Mouse (Mus musculus): ENCODE results near the gene Sds.

The Sds gene

GRCm38 (mm10) chr5:120510982-120511642 is 34.8 kb downstream of the Sds start, which contains the start of gene Slc8b1:
Slc8b1 (plus strand) TSS chr5:120511168.
- no peaks in the 10 kb centered on the region for H3K27me3 ChIP-seq (ENCODE audit: control insufficient read depth, insufficient read depth, low read length, poor library complexity, severe bottlenecking)
- no peaks in the 10 kb centered on the region for H3K36me3 ChIP-seq (ENCODE audit: control insufficient read depth, insufficient read depth, low read length, poor library complexity, severe bottlenecking)
- peak; percentile 96 for DNase-seq (ENCODE audit: low read depth, low spot score)

DNA sequence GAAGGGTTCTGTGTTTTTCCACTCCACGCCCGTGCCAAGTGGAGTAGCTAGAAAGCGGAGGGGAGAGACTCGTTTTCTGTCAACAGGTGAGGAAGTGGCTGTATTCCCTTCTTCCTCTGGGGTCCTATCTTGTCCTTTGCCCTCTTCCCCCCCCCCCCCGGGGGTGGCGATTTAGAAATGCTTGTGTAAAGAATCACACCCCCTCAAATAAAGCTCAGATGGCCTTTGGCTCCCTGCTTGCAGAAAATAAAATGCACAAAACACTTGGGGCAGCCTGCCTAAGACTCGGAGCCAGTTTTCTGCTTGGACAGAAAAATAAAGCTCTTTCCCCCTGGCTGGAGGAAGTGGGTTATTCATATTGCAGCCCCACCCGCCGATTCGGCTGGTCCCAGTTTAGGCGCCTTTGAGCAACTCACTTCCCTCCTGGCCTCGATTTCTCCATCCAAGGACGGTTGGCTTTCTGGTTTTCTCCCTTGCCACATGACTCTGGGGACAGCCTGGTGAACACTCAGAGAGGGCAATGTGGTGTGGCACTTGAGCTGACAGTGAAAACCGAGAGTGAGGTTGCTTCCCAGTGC is 35.4 kb downstream of the Sds start:
- DNase-seq (ENCODE audit: low read depth, low spot score) = no peak
- no peaks in the 10 kb centered on the region for H3K27me3 ChIP-seq (ENCODE audit: control insufficient read depth, insufficient read depth, low read length, poor library complexity, severe bottlenecking)

DNA sequence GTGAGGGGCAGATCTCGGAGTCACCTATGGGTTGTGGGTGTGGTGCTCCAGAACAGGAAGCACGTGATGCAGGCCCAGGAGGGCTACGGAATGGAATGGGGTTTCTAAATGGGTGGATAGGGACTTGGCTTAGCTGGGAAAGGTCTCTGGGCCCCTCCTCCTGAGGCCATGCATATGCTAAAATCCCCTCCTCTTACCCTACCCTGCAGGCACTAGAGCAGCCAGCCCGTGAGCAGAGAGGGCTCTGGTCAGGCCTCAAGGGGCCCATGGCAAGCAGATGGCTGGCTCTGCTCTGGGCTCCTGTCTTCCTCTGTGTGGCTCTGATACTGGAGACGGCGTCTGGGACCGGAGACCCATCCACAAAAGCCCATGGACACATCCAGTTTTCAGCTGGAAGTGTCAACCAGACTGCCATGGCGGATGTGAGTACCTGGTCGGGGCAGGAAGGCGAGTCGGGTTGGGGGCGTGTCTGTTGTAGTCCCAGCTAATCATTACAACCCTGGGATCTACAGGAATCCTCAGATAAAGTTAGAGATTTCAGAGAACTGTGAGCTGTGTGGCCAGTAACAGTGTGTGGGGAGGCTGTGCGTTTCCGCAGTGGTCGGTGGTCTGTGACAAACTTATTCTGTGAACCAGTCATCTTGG is 36.7 kb downstream of the Sds start:
- no peaks in the 10 kb centered on the region for H3K27me3 ChIP-seq (ENCODE audit: control insufficient read depth, insufficient read depth, low read length, poor library complexity, severe bottlenecking)
- DNase-seq (ENCODE audit: low read depth, low spot score) = no peak
- H3K36me3 ChIP-seq (ENCODE audit: control insufficient read depth, insufficient read depth, low read length, poor library complexity, severe bottlenecking) = no peaks in the 10 kb centered on the region

More for the DNA sequence above, 35.4 kb downstream of the Sds start:
- H3K36me3 ChIP-seq (ENCODE audit: control insufficient read depth, insufficient read depth, low read length, poor library complexity, severe bottlenecking) = no peaks in the 10 kb centered on the region

GRCm38 (mm10) chr5:120514031-120514677 is 37.8 kb downstream of the Sds start:
- no peak for DNase-seq (ENCODE audit: low read depth, low spot score)
- no peaks in the 10 kb centered on the region for H3K36me3 ChIP-seq (ENCODE audit: control insufficient read depth, insufficient read depth, low read length, poor library complexity, severe bottlenecking)
- no peaks in the 10 kb centered on the region for H3K27me3 ChIP-seq (ENCODE audit: control insufficient read depth, insufficient read depth, low read length, poor library complexity, severe bottlenecking)

DNA sequence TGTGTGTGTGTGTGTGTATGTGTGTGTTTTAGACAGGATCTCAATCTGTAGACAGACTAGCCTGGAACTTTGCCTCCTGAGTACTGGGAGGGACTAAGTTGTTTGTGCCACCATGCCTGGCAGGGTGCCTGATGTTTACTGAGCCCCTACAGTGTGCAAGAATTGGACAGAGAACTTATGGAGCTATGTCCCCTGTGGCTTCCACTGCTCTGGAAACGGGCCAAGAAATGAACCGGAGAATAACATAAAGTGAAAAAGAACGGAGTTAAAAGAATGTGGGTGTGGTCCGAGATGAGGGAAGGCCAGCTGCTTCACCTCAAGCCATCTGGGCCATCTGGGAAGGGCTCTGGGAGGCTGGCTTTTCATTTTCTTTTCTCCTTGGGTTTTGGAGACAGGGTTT is 38.4 kb downstream of the Sds start:
- Histone ChIP-seq H3K27me3 (ENCODE audit: control insufficient read depth, insufficient read depth, low read length, poor library complexity, severe bottlenecking) (no peaks in the 10 kb centered on the region), H3K36me3 (ENCODE audit: control insufficient read depth, insufficient read depth, low read length, poor library complexity, severe bottlenecking) (no peaks in the 10 kb centered on the region)
- DNase-seq (ENCODE audit: low read depth, low spot score) = no peak

- Histone ChIP-seq H3K27me3 (ENCODE audit: control insufficient read depth, insufficient read depth, low read length, poor library complexity, severe bottlenecking) (no peaks in the 10 kb centered on the region), H3K36me3 (ENCODE audit: control insufficient read depth, insufficient read depth, low read length, poor library complexity, severe bottlenecking) (no peaks in the 10 kb centered on the region)
- no peak for DNase-seq (ENCODE audit: low read depth, low spot score)
These were observed 39.1 kb downstream of the Sds start for GRCm38 (mm10) chr5:120515451-120515850.

- no peak for DNase-seq (ENCODE audit: low read depth, low spot score)
- Histone ChIP-seq H3K36me3 (ENCODE audit: control insufficient read depth, insufficient read depth, low read length, poor library complexity, severe bottlenecking) (no peaks in the 10 kb centered on the region), H3K27me3 (ENCODE audit: control insufficient read depth, insufficient read depth, low read length, poor library complexity, severe bottlenecking) (no peaks in the 10 kb centered on the region)
These were observed 40.1 kb downstream of the Sds start for GRCm38 (mm10) chr5:120516221-120516984.

GRCm38 (mm10) chr5:120517552-120517951 is 41.2 kb downstream of the Sds start:
- peak; percentile 28 for DNase-seq (ENCODE audit: low read depth, low spot score)
- H3K27me3 ChIP-seq (ENCODE audit: control insufficient read depth, insufficient read depth, low read length, poor library complexity, severe bottlenecking) = no peaks in the 10 kb centered on the region
- no peaks in the 10 kb centered on the region for H3K36me3 ChIP-seq (ENCODE audit: control insufficient read depth, insufficient read depth, low read length, poor library complexity, severe bottlenecking)

- peak; percentile 67 for DNase-seq (ENCODE audit: low read depth, low spot score)
- H3K36me3 ChIP-seq (ENCODE audit: control insufficient read depth, insufficient read depth, low read length, poor library complexity, severe bottlenecking) = no peaks in the 10 kb centered on the region; the same call in 1 of the 2 replicates
- H3K27me3 ChIP-seq (ENCODE audit: control insufficient read depth, insufficient read depth, low read length, poor library complexity, severe bottlenecking) = no peaks in the 10 kb centered on the region
These were observed 46.3 kb downstream of the Sds start for GRCm38 (mm10) chr5:120522649-120523048.

GRCm38 (mm10) chr5:120524736-120525135 is 48.4 kb downstream of the Sds start:
- no peak for DNase-seq (ENCODE audit: low read depth, low spot score)
- Histone ChIP-seq H3K27me3 (ENCODE audit: control insufficient read depth, insufficient read depth, low read length, poor library complexity, severe bottlenecking) (no peaks in the 10 kb centered on the region), H3K36me3 (ENCODE audit: control insufficient read depth, insufficient read depth, low read length, poor library complexity, severe bottlenecking) (no peaks in the 10 kb centered on the region; the same call in 1 of the 2 replicates)

GRCm38 (mm10) chr5:120525737-120526136 is 49.4 kb downstream of the Sds start:
- Histone ChIP-seq H3K27me3 (ENCODE audit: control insufficient read depth, insufficient read depth, low read length, poor library complexity, severe bottlenecking) (no peaks in the 10 kb centered on the region), H3K36me3 (ENCODE audit: control insufficient read depth, insufficient read depth, low read length, poor library complexity, severe bottlenecking) (no peaks in the 10 kb centered on the region; the same call in 1 of the 2 replicates)
- peak; percentile 55 for DNase-seq (ENCODE audit: low read depth, low spot score)

GRCm38 (mm10) chr5:120526311-120526710 is 50.0 kb downstream of the Sds start:
- Histone ChIP-seq H3K27me3 (ENCODE audit: control insufficient read depth, insufficient read depth, low read length, poor library complexity, severe bottlenecking) (no peaks in the 10 kb centered on the region), H3K36me3 (ENCODE audit: control insufficient read depth, insufficient read depth, low read length, poor library complexity, severe bottlenecking) (no peaks in the 10 kb centered on the region; the same call in 1 of the 2 replicates)
- peak; percentile 73 for DNase-seq (ENCODE audit: low read depth, low spot score)

GRCm38 (mm10) chr5:120527296-120527964 is 51.1 kb downstream of the Sds start:
- no peaks in the 10 kb centered on the region; the same call in 1 of the 2 replicates for H3K36me3 ChIP-seq (ENCODE audit: control insufficient read depth, insufficient read depth, low read length, poor library complexity, severe bottlenecking)
- DNase-seq (ENCODE audit: low read depth, low spot score) = peak; percentile 76

DNA sequence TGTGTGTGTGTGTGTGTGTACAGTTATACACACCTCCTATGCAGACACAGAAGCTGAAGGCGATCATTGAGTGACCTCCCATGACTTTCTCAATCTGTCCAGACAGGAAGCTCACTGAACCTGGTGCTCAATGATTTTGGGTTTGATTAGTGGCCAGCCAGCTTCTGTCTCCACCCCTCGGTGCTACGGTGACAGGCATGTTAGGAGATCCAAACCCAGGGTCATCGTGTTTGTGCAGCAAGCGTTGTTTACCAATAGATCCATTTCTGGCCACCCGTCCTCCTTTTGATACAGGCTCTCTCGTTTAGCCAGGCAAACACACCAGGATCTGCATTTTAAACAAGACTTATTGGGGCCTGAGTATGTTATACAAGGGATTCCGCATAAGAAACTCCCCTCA is 55.3 kb downstream of the Sds start:
- no peaks in the 10 kb centered on the region for H3K36me3 ChIP-seq (ENCODE audit: control insufficient read depth, insufficient read depth, low read length, poor library complexity, severe bottlenecking)
- DNase-seq (ENCODE audit: low read depth, low spot score) = no peak
- H3K27me3 ChIP-seq (ENCODE audit: control insufficient read depth, insufficient read depth, low read length, poor library complexity, severe bottlenecking) = no peaks in the 10 kb centered on the region

More at GRCm38 (mm10) chr5:120527296-120527964, 51.1 kb downstream of the Sds start:
- no peaks in the 10 kb centered on the region for H3K27me3 ChIP-seq (ENCODE audit: control insufficient read depth, insufficient read depth, low read length, poor library complexity, severe bottlenecking)
